Mouse (Mus musculus) subcutaneous adipose tissue, adult 2 months (tissue): ENCODE measurements around the gene Nt5c. TPM values are rescaled to one million over a fixed set of nuclear protein-coding genes. Genes with fewer than 3 reads are reported as not detected.

Experiments used
- polyA plus RNA-seq: library from polyadenylated mRNA; depleted of rRNA; stranded (reverse); fragments of >200 nt; gene quantifications from 2 replicates; pipeline ENCODE4 v1.2.3, GENCODE M21; 2012; ENCODE audit warnings: low replicate concordance; rRNA removed

Gene Nt5c
- polyA plus RNA-seq, result 56.8 and 74.4 TPM in 2 replicates

GRCm38 (mm10) chr11:115491356-115492083 lies at the start of gene Nt5c:
Gene Nt5c, minus strand, starts transcription at chr11:115491862.

GRCm38 (mm10) chr11:115536038-115536681 lies 44.5 kb upstream of the Nt5c start, which contains the start of gene Sumo2:
Gene Sumo2, minus strand, starts transcription at chr11:115536276.

GRCm38 (mm10) chr11:115514238-115514663 lies 22.6 kb upstream of the Nt5c start, which contains the start of gene Jpt1:
Gene Jpt1, minus strand, starts transcription at chr11:115514387.

GRCm38 (mm10) chr11:115475025-115475757 lies 16.5 kb downstream of the Nt5c start, which contains the start of gene Armc7:
Gene Armc7, plus strand, starts transcription at chr11:115475667.

DNA sequence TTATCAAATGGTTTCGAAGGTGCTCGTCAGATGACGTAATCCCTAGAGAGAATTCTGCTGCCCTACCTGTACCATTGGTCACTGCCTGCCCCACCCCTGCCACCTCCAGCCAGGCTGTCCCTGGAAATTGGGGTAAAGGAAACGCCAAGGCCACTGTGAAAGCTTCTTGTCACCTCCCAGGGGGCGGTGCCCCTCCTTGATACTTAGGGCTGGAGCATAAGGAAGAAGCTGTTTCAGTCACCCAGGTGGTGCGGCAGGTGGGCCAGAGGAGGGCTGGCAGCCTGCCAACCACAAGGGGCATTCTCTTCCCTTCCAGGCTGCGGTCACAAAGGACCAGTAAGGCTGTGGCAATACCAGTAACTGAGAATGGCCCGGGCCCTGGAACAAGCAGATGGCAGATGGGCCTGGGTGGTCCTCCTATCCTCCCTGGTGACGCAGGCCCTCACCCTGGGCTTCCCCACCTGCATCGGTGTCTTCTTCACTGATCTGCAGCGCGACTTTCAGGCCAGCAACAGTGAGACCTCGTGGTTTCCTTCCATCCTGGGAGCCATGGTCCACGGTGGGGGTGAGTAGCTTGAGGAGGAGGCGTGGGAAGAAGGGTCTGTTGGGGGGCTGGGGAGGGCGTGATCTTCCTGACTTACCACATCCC lies 29.3 kb downstream of the Nt5c start, which contains the start of gene Slc16a5:
Gene Slc16a5 (plus strand): TSS at position 232 of the 649 bp plus-strand sequence.

Other genes starting within 250 kb of the Nt5c start
- 0.12 TPM in 1 of 2 replicates, not detected in the other for gene Grin2c, start 224.6 kb downstream of the Nt5c start, polyA plus RNA-seq
- gene Fdxr, start 214.8 kb downstream of the Nt5c start, polyA plus RNA-seq, result 16.6 and 17.8 TPM in 2 replicates
- gene Fads6, start 194.2 kb downstream of the Nt5c start, polyA plus RNA-seq, result 1.9 and 3.5 TPM in 2 replicates
- gene Otop2, start 184.7 kb downstream of the Nt5c start, polyA plus RNA-seq, result not detected in 2 replicates
- 0.04 TPM in 1 of 2 replicates, not detected in the other for gene Ush1g, start 169.8 kb downstream of the Nt5c start, polyA plus RNA-seq
- gene Otop3, start 157.1 kb downstream of the Nt5c start, polyA plus RNA-seq, result 0.12 TPM in 1 of 2 replicates, not detected in the other
- gene Hid1, start 124.1 kb downstream of the Nt5c start, polyA plus RNA-seq, result 14.8 and 23.9 TPM in 2 replicates
- gene Cdr2l, start 109.9 kb downstream of the Nt5c start, polyA plus RNA-seq, result 16.6 and 43.4 TPM in 2 replicates
- 79.4 and 110 TPM in 2 replicates for gene Mrpl58, start 88.1 kb downstream of the Nt5c start, polyA plus RNA-seq
- 141 and 187 TPM in 2 replicates for gene Atp5h, start 71.9 kb downstream of the Nt5c start, polyA plus RNA-seq
- gene Kctd2, start 71.7 kb downstream of the Nt5c start, polyA plus RNA-seq, result 39.0 and 44.5 TPM in 2 replicates
- 0.09 and 0.72 TPM in 2 replicates for gene Trim80, start 51.3 kb downstream of the Nt5c start, polyA plus RNA-seq
- 0.06 and 0.07 TPM in 2 replicates for gene Slc16a5, start 29.4 kb downstream of the Nt5c start, polyA plus RNA-seq
- 6.1 and 10.5 TPM in 2 replicates for gene Armc7, start 16.2 kb downstream of the Nt5c start, polyA plus RNA-seq
- gene Jpt1, start 22.5 kb upstream of the Nt5c start, polyA plus RNA-seq, result 150 and 187 TPM in 2 replicates
- gene Sumo2, start 44.4 kb upstream of the Nt5c start, polyA plus RNA-seq, result 69.6 and 81.1 TPM in 2 replicates
- gene Nup85, start 72.6 kb upstream of the Nt5c start, polyA plus RNA-seq, result 38.8 and 75.0 TPM in 2 replicates
- gene Mrps7, start 112.1 kb upstream of the Nt5c start, polyA plus RNA-seq, result 39.6 and 50.1 TPM in 2 replicates
- gene Gga3, start 112.2 kb upstream of the Nt5c start, polyA plus RNA-seq, result 20.5 and 33.9 TPM in 2 replicates
- gene Mif4gd, start 121.1 kb upstream of the Nt5c start, polyA plus RNA-seq, result 113 and 166 TPM in 2 replicates
- 129 and 302 TPM in 2 replicates for gene Slc25a19, start 136.4 kb upstream of the Nt5c start, polyA plus RNA-seq
- gene Grb2, start 216.7 kb upstream of the Nt5c start, polyA plus RNA-seq, result 40.9 and 45.7 TPM in 2 replicates